Mouse (Mus musculus): ENCODE results near the gene Hspa1b.

Gene Hspa1b

DNA sequence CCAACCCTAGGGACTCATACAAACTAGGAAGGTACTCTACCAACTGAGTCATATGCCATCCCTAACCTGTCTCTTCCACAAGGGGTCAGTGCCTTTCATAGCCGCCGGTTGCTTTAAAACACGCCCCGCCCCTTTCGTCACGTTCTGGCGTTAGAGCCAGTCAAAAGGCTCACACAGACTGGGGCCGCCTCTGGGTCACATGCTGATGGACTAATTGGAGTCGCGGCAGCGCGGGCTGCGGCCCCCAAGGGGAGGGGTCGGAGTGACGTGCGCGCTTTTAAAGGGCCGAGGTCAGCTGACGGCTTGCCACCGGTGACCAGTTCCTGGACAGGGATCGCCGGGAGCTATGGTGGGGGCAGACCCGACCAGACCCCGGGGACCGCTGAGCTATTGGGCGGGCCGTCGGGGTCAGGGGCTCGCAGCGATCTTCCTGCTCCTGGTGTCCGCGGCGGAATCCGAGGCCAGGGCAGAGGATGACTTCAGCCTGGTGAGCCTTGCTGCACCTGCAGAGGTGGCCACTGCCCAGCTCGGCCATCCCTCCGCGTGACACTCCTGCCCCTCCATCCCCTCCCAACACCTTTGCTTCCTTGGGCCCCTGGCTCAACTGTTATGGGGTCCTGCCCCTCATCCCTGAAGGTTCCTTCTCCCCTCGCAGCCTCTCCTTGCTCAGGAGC, 27.8 kb downstream of the Hspa1b start, which contains the start of gene Neu1:
TSS of gene Neu1 (plus strand) at position 193 of the 674 bp plus-strand sequence.
- DNase-seq (ENCODE audit: extremely low spot score) = peak; percentile 96

DNA sequence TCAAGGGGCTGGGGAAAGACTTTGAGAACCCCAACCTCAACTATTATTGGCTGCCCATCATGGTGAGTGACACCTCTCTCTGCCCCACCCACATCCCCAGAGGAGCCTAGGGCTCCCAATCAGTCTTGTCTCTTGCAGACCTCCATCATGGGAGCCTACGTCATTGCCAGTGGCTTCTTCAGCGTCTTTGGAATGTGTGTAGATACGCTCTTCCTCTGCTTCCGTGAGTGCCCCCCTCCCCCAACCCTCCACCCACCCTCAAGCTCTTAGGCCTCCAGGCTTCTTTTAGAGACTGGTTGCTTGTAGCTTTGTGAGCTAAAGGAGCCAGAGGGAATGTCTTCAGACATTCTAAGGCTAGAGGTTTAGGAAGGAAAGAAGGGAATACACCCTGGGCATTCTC, 30.2 kb downstream of the Hspa1b start:
- no peak for DNase-seq (ENCODE audit: extremely low spot score)

DNA sequence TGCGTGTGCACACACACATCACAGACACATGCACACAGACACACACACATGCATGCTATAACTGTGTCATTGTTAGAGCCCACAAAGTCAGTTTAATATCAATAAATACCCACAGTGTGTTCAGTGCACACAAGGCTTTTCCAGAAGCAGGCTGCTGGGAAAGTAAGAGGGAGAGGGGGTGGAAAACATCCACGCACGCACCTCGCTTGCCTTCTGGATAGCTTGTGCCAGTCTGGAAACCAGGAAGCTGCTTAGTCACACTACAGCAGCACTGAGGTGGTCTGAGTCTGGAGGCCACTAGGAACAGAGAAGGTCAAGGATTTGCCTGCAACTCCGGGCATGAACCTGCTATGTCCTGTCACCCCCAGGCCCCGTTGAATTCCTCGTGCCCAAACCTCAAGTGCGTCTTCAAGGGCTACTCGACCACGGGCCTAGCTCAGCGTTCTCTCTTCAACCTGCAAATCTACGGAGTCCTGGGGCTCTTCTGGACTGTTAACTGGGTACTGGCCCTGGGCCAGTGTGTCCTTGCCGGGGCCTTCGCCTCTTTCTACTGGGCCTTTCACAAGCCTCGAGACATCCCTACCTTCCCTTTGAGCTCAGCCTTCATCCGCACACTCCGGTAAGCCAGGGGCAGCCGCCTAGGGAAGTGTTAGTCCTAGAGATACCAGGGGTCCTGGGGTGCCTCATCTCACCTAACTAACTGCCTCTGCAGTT, 31.6 kb downstream of the Hspa1b start:
- DNase-seq (ENCODE audit: extremely low spot score) = no peak

DNA sequence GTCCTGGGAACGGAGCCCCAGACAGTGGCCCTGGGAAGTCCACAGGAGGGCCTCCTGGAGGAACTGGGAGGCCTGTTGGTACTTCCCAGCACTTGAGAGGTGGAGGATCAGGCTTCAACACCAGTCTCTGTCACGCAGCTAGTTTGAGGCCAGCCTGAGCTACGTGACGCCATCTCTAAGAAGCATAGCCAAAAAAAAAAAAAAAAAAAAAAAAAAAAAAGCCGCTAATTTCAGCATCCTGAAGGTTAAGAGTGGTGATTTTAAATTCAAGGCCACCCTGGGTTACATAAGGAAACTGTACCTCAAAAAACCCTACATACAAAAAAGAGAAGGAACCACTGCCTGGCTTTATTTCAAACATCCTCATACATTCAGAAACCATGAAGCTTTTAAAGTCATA, 34.8 kb downstream of the Hspa1b start:
- no peak for DNase-seq (ENCODE audit: extremely low spot score)

DNA sequence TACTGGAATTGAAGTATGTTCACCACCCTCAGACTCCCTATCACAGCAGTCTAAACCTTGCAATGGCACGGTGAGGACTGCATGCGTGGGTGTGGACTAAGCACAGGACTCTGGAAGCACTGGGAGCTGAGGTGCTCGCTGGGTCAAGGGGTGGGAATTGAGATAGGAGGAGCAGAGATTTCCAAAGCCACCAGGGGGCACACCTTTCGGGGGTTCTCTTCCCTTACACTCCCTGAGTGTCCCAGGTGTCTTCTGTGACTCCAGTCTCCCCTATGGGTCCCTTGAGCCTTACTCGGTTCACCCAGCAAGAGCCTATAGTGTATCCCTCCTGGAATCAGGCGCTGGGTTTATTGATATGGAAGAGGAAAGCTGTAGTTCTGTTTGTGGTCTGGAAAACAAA, 36.1 kb downstream of the Hspa1b start:
- no peak for DNase-seq (ENCODE audit: extremely low spot score)

DNA sequence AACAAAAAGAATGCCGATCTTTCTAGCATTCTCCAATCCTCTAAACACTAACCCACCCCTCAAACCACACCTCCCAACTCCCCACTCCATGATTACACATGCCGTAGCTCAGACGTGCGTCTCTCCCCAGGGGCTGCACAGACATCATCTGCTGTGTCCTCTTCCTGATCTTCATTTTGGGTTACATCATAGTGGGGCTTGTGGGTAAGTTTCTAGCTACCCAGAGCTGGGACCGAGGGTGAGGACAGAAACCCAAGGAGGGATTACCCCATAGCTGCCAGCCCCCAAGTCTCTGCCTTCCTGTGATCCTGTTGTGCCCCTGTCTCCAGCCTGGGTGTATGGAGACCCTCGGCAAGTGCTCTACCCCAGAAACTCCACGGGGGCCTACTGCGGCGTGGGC, 41.9 kb downstream of the Hspa1b start:
- DNase-seq (ENCODE audit: extremely low spot score) = no peak

DNA sequence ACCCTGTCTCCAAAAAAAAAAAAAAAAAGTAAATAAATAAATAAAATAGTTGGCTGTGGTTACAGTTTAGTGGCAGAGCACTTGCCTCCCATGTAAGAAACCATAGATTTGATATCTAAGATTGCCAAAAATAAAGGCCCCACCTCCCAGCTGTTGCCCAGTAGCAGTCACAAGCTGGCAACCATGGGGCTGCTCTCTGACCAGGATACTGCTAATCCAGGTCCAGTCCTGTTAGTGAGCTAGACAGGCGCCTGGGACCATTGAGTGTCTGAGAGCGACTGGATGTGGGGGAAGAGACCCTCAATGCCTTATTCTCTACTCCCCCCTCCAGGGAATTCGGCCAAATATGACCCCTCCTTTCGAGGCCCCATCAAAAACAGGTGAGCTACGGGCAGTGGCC, 42.7 kb downstream of the Hspa1b start:
- DNase-seq (ENCODE audit: extremely low spot score) = no peak

DNA sequence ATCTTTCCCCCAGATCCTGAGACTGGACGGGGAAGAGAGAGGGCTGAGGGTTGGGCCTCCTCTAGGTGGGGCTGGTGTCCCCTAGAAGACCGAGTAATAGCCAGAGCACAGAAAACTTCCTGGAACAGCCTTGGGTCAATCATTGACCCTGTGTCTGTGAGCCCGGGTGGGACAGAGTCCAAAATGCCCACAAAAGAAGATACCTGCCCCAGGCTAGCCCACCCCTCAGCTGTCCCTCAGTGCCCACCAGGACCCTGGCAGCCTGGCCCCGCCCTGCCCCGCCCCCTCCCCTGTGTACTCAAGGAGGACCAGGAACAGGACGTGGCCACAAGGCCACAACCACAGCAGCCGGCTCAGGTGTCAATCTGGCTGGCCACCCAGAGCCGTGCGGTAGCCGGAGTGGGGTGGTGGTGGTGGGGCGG, 43.6 kb downstream of the Hspa1b start:
- peak; percentile 52 for DNase-seq (ENCODE audit: extremely low spot score)

DNA sequence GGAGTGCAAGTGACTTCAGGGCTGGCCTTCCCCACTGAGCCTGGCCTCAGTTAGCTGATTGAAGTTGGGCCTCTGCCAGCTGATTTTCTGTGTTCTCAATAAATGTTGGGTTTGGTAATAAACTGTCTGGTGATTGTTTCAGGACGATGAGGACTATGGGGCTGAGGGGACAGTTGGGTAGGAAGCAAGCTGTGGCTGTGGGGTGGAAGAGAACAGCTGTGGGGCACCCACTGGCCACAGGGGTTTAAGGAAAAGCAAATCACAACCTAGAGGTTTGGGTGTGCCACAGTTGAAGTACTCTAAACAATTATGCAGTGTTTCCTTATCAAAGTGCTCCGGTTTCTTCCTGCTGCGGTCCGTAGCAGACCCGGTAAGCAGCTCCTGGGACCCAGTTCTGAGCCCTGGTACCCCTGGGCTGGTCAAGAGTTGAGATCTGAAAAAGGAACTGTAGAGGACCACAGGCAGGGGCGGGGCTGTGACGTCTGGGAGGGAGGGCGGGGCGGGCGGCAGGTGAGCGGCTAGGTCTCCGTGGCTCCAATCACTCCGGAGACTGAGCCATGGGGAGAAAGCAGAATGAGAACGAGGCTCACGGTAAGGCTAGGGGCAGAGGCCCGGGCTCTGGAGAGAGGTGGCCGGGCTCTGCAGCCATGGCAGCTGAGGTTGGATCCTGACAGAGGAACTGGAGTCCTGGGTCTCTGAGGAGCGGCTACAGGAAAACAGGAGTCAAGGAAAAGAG, 44.9 kb downstream of the Hspa1b start, which contains the start of gene Slc44a4:
TSS of gene Slc44a4 (plus strand) at position 537 of the 736 bp plus-strand sequence.
- DNase-seq (ENCODE audit: extremely low spot score) = no peak

DNA sequence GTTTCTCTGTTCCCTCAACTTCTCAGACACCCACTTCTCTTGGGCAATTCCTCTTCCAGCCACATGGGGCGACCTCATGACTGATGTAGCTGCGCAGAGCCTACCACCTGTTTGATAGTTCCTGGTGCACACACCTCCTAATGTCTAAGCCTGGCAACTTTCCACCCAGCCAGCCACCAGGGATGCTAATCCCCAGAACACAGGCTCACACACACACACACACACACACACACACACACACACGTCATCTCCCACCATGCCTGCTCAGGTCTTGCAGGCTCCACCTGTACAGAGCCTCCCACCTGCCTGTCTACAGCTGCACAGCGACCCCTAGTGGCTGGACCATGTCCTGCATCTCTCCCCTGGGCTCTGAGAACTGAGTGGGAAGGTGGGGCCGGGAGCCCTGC, 47.1 kb downstream of the Hspa1b start:
- DNase-seq (ENCODE audit: extremely low spot score) = peak; percentile 75

DNA sequence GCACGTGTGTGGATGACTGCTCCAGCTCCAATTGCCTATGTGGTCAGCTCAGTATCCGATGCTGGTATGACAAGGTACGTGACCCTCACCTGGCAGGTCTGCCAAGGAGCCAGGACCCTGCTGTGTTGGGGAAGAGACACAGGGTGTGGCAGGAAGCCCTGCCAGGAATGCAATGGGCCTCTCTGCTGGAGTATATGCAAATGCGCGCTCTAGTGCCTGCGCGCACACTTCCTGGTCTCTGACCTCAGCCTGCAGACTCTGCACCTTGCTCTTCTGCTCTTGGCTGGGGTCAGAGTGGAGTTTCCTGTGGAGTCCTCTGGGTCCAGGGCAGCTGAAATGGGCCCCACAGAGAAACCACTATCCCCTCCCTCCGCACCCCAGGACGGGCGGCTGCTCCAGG, 48.1 kb downstream of the Hspa1b start:
- no peak for DNase-seq (ENCODE audit: extremely low spot score)
